Mouse (Mus musculus) spleen, adult 2 months (tissue): ENCODE data around the gene Ctrc. TPM values are rescaled to one million over a fixed set of nuclear protein-coding genes. Genes with fewer than 3 reads are reported as not detected.

Experiments
- DNase-seq, 2 experiments: peaks; one replicate each; pipeline versions ENCODE4 v3.0.0 to v3.0.0-alpha.2; 2012 to 2021; ENCODE audit warnings: low spot score in 2 of 2, low read depth in 1 of 2
- H3K27ac ChIP-seq: fragments of 200-500 bp; 2 replicates; pipeline ENCODE4 v1.5.1; 2012; ENCODE audit warnings: low read length, inconsistent platforms; ENCODE audit not compliant: insufficient read depth
- H3K27me3 ChIP-seq: fragments of 200-500 bp; 2 replicates; pipeline ENCODE4 v1.6.1; 2012; ENCODE audit warnings: mild to moderate bottlenecking, moderate library complexity, low read length, inconsistent platforms; ENCODE audit not compliant: control insufficient read depth, insufficient read depth
- H3K36me3 ChIP-seq: fragments of 200-500 bp; 2 replicates; pipeline ENCODE4 v1.6.1; 2012; ENCODE audit warnings: mild to moderate bottlenecking, low read length, inconsistent platforms; ENCODE audit not compliant: control insufficient read depth, insufficient read depth
- H3K4me1 ChIP-seq: fragments of 200-500 bp; 2 replicates; pipeline ENCODE4 v1.6.1; 2011; ENCODE audit warnings: inconsistent platforms; ENCODE audit not compliant: control insufficient read depth, insufficient read depth, insufficient read length
- H3K4me3 ChIP-seq: fragments of 200-500 bp; 2 replicates; pipeline ENCODE4 v1.5.1; 2011; ENCODE audit warnings: mild to moderate bottlenecking, inconsistent platforms; ENCODE audit not compliant: insufficient read depth, insufficient read length; ENCODE audit errors: extremely low read depth
- CTCF ChIP-seq: fragments of 200-500 bp; IDR thresholded peaks from 2 replicates; pipeline ENCODE4 v1.5.1; 2011; ENCODE audit warnings: mild to moderate bottlenecking, inconsistent platforms; ENCODE audit not compliant: insufficient read depth, insufficient read length, insufficient replicate concordance; ENCODE audit errors: extremely low read depth
- POLR2A ChIP-seq: fragments of 200-500 bp; IDR thresholded peaks from 2 replicates; pipeline ENCODE4 v1.6.1; 2011; ENCODE audit warnings: low read depth, low read length, inconsistent platforms
- WGBS: fragments of 180-500 bp; shearing (Covaris S2); methylation state at CpG from one replicate; pipeline ENCODE4 v1.1.7; 2018; 5-methylcytosine and 5-hydroxymethylcytosine counted together
- polyA plus RNA-seq: library from polyadenylated mRNA; depleted of rRNA; stranded (reverse); fragments of >200 nt; gene quantifications from 2 replicates; pipeline ENCODE4 v1.2.3, GENCODE M21; 2012

The Ctrc gene
- polyA plus RNA-seq, 1 experiment = 1,887 TPM

DNA sequence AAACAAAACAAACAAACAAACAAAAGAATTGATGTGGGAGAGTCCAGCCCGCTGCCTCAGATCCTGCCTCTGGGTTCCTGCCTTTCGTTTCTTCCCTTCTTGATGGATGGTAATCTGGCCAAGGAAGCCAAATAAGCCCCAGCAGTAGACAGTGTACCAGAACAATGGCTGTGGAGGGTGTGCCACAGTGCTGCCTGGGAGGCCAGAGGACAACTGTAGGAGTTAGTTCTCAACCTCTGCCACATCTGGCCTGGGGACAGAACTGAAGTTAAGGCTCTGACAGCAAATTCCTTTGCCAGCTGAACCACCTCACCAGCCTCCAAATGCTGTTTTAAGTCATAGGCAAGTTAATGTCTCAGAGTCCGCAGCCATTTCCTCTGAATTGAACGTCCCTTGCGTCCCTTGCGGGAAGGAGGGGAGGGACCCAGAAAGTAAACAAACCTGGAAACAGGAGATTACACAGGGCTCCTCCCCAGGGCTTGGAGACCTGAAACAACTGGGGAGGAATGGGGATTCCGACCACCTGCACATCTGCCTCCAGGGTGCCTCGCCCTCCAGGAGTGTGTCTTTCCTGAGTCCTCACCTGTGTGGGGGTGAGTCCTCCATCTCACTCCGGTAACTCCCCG, 35.2 kb upstream of the Ctrc start:
- TF ChIP-seq POLR2A (no peak), CTCF (no peak)
- H3K4me3 ChIP-seq = no peak overlapping the region
- H3K36me3 ChIP-seq = no peaks in the 10 kb centered on the region
- no peaks in the 10 kb centered on the region for H3K4me1 ChIP-seq
- no peak overlapping the region for H3K27ac ChIP-seq
- no peaks in the 10 kb centered on the region for H3K27me3 ChIP-seq
- WGBS = 87% methylated on average over 10 of the region's 10 CpGs
- DNase-seq = no peak

DNA sequence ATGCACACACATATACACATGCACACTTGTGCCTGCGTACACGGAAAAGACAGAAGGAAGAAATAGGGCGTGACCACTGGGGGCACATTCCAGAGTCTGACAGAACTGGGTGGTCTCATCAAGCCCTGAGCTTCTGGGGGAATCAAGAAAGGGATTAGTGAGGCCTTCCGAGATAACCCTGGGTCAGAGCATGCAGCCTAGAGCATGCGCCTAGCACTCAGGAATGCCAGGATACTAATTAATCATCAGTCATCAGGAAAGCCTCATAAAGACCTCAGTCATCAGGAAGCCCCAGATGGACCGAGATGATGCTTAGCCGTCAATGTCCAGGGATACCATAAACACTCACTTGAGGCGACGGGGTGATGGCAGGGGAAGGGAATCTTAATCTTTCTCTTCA, 33.7 kb upstream of the Ctrc start:
- Histone ChIP-seq H3K4me3 (no peak overlapping the region), H3K27ac (no peak overlapping the region), H3K4me1 (no peaks in the 10 kb centered on the region), H3K27me3 (no peaks in the 10 kb centered on the region), H3K36me3 (no peaks in the 10 kb centered on the region)
- DNase-seq = no peak
- no peak for TF ChIP-seq CTCF
- 92% methylated on average over 9 of the region's 9 CpGs for WGBS

DNA sequence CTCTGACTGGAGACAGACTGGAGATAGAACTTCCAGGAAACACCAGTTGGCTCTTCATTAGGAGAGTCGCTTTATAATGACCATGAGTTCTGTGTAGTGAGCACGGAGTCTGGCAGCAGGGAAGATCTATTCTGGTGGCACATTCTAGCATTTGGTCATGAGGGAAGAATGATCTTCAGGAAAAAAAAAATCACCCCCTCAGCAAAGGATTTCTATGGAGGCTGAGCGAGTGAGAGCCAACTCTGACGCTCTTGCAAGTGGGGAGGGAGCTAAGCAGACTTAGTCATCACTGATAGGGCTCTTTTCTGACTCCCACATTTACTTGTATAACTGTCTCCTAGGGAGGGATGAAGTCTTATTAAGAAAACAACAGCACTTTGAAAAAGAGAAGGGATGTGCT, 32.9 kb upstream of the Ctrc start:
- H3K4me1 ChIP-seq = no peaks in the 10 kb centered on the region; the same call in 1 of the 2 replicates
- TF ChIP-seq CTCF = no peak
- TF ChIP-seq POLR2A = no peak
- no peak overlapping the region for H3K4me3 ChIP-seq
- H3K27ac ChIP-seq = no peak overlapping the region
- WGBS = 70% methylated on average over 4 of the region's 4 CpGs
- H3K36me3 ChIP-seq = no peaks in the 10 kb centered on the region
- DNase-seq = no peak
- H3K27me3 ChIP-seq = no peaks in the 10 kb centered on the region

DNA sequence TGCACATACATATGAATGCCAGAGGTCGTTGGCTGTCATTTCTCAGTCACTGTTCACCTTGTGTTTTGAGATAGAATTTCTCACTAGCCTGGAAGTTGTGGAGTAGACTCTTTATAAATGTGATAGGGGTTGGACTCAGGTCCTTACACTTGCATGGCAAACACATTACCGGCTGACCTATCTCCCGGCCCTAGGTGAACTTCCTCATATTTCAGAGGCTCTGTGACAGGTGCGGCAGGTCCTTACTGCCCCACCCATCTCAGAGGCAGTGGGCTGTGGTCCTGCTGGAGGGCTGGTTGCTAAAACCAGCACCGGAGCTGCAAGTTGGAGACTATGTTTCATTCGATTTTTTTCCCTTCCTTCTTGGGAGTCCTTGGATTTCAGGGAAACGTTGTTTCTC, 32.5 kb upstream of the Ctrc start:
- no peaks in the 10 kb centered on the region for H3K36me3 ChIP-seq
- TF ChIP-seq CTCF (no peak), POLR2A (no peak)
- no peaks in the 10 kb centered on the region; the same call in 1 of the 2 replicates for H3K4me1 ChIP-seq
- no peaks in the 10 kb centered on the region for H3K27me3 ChIP-seq
- 33% methylated on average over 7 of the region's 7 CpGs for WGBS
- no peak overlapping the region for H3K27ac ChIP-seq
- DNase-seq = no peak
- no peak overlapping the region for H3K4me3 ChIP-seq

DNA sequence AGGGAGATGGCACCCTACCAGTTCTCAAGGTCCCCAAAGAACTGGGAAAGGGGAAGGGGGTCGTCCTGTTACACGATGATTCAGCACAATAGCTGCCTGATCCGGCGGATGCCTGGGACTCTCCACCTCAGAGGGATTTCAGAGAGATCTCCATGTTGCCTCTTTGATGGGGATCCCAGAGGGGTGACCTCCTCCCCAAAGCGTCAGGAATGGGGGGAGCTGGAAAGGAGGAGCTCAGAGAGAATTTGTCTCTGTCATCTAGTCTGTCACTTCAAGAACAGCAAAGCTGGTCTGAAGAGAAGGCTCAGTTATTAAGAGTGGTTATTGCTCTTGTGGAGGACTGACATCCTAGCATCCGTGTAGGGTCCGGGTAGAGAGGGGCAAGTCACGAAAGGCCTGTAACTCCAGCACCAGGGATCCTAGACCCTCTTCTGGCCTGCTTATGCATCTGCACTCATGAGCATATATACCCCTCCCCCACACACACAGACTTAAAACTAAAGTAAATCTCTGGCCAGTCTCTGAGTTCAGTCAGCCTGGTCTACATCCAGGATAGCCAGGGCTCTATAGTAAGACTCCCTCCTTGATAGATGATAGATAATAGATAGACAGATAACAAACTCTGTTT, 29.4 kb upstream of the Ctrc start:
- no peak for DNase-seq
- Histone ChIP-seq H3K27ac (no peak overlapping the region), H3K4me3 (no peak overlapping the region), H3K36me3 (peaks cover 2% of the 10 kb centered on the region; the same call in 1 of the 2 replicates), H3K27me3 (no peaks in the 10 kb centered on the region), H3K4me1 (peaks cover 9% of the 10 kb centered on the region)
- no peak for TF ChIP-seq CTCF
- WGBS = 31% methylated on average over 8 of the region's 8 CpGs

DNA sequence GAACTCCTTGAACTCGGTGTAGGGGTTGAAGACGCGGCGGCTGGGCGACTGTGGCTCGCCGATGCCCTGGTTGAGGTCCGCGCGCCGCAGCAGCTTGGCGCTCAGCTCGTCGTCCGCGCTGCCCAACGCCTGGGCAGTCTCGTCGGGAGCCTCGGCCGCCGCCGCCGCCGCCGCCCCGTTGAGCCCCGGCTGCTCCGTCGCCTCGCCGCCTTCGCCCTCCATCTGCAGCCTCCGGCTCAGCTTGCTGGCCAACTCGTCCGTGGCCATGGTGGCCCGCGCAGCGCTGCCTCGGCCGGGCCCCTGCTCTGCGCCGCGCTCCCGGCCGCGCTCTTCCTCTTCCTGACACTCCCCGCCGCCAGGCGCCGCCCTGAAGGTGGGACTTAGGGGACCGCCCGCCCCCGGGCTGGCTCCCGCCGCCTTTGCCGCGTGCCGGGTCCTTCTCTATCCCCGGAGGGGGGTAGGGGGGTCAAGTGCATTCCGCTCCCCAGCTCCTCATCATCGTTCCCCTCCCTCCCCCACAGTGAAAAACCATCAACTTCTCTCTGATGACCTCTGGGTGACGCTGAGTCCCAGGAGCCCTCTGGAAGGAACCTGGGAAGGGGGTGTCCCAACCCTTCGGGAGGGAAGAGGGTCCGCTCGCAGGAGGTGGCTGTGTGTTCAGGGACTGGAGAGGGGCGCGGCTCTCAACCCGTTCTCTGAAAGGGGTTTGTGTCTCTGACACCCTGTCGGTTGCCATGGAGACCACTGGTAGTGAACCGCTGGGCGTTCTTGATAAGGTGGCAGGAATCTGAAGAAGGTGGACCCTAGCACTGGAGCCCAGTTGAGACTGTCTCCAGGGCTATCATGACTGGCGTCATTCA, 28.7 kb upstream of the Ctrc start, which contains the start of gene Efhd2:
Gene Efhd2, minus strand, starts transcription at position 320 of the 860 bp plus-strand sequence.
- Histone ChIP-seq H3K27me3 (no peaks in the 10 kb centered on the region), H3K36me3 (peaks cover 2% of the 10 kb centered on the region; the same call in 1 of the 2 replicates), H3K27ac (peak within 1 kb of the TSS; percentile 38), H3K4me3 (peak within 1 kb of the TSS; percentile 84), H3K4me1 (peaks cover 9% of the 10 kb centered on the region)
- TF ChIP-seq CTCF = no peak
- TF ChIP-seq POLR2A = peak; percentile 87
- WGBS = under 1% methylated on average over 72 of the region's 73 CpGs
- peak; percentile 49 to 73 for DNase-seq
